Mouse (Mus musculus): ENCODE results near the gene Cbx2. TPM values are rescaled to one million over a fixed set of nuclear protein-coding genes. Genes with fewer than 3 reads are reported as not detected.
A peak's percentile ranks its signal among the peaks of the same experiment; 100 is the strongest.

Gene Cbx2
- polyA plus RNA-seq, 1 experiment from 2014 or later = 15.3 TPM

GRCm38 (mm10) chr11:119037780-119038401 lies 15.1 kb downstream of the Cbx2 start:
- Histone ChIP-seq H3K4me2 (peak overlapping the region; percentile 60), H3K9me3 (no peaks in the 10 kb centered on the region), H3K9ac (no peak overlapping the region), H3K27me3 (peaks cover 50% of the 10 kb centered on the region), H3K4me1 (replicated peaks) (peaks cover 75% of the 10 kb centered on the region), H3K36me3 (0 out of 2 replicates have a peak, but pooled peaks cover 3% of the 10 kb centered on the region), H3K4me3 (peak overlapping the region; percentile 34), H3K27ac (replicated peaks) (no peak overlapping the region)
- no peak for ATAC-seq (ENCODE audit: low FRiP score, low read depth)
- WGBS = 24% methylated on average over 18 of the region's 18 CpGs

- 0 out of 2 replicates have a peak overlapping the region, but pooled peaks have one; percentile 98 for H3K4me2 ChIP-seq
- H3K9ac ChIP-seq = no peak overlapping the region
- H3K36me3 ChIP-seq = 0 out of 2 replicates have a peak, but pooled peaks cover 3% of the 10 kb centered on the region
- no peak overlapping the region for H3K27ac ChIP-seq (replicated peaks)
- no peaks in the 10 kb centered on the region for H3K9me3 ChIP-seq
- 39% methylated on average over 22 of the region's 22 CpGs for WGBS
- H3K4me1 ChIP-seq (replicated peaks) = peaks cover 76% of the 10 kb centered on the region
- H3K4me3 ChIP-seq = no peak overlapping the region
- ATAC-seq (ENCODE audit: low FRiP score, low read depth) = no peak
- peaks cover 58% of the 10 kb centered on the region for H3K27me3 ChIP-seq
Measured at GRCm38 (mm10) chr11:119038744-119039484, 16.2 kb downstream of the Cbx2 start.

GRCm38 (mm10) chr11:119039732-119040512 lies 17.2 kb downstream of the Cbx2 start:
- peak overlapping the region; percentile 96 for H3K27ac ChIP-seq (replicated peaks)
- peak overlapping the region; percentile 86 for H3K9ac ChIP-seq
- peaks cover 65% of the 10 kb centered on the region for H3K27me3 ChIP-seq
- H3K4me2 ChIP-seq = peak overlapping the region; percentile 98
- H3K4me1 ChIP-seq (replicated peaks) = peaks cover 78% of the 10 kb centered on the region
- no peak for ATAC-seq (ENCODE audit: low FRiP score, low read depth)
- no peaks in the 10 kb centered on the region for H3K9me3 ChIP-seq
- 0 out of 2 replicates have a peak, but pooled peaks cover 3% of the 10 kb centered on the region for H3K36me3 ChIP-seq
- peak overlapping the region; percentile 89 for H3K4me3 ChIP-seq
- 7% methylated on average over 21 of the region's 21 CpGs for WGBS

GRCm38 (mm10) chr11:119040600-119041324 lies 18.0 kb downstream of the Cbx2 start, which contains the start of gene Cbx8:
TSS of gene Cbx8 (minus strand) at chr11:119040969.
- peaks cover 65% of the 10 kb centered on the region for H3K27me3 ChIP-seq
- WGBS = under 1% methylated on average over 52 of the region's 63 CpGs
- peak; percentile 94 for ATAC-seq (ENCODE audit: low FRiP score, low read depth)

GRCm38 (mm10) chr11:119041325-119041716 lies 18.6 kb downstream of the Cbx2 start:
- Histone ChIP-seq H3K9ac (peak overlapping the region; percentile 80), H3K27ac (replicated peaks) (peak overlapping the region; percentile 96), H3K4me3 (peak overlapping the region; percentile 89), H3K9me3 (no peaks in the 10 kb centered on the region), H3K4me1 (replicated peaks) (peaks cover 69% of the 10 kb centered on the region), H3K4me2 (peak overlapping the region; percentile 98), H3K27me3 (peaks cover 65% of the 10 kb centered on the region), H3K36me3 (0 out of 2 replicates have a peak, but pooled peaks cover 3% of the 10 kb centered on the region)
- no peak for ATAC-seq (ENCODE audit: low FRiP score, low read depth)
- WGBS = under 1% methylated on average over 31 of the region's 31 CpGs

More at GRCm38 (mm10) chr11:119040600-119041324, 18.0 kb downstream of the Cbx2 start, which contains the start of gene Cbx8:
- Histone ChIP-seq H3K36me3 (0 out of 2 replicates have a peak, but pooled peaks cover 3% of the 10 kb centered on the region), H3K27ac (replicated peaks) (peak within 1 kb of the TSS; percentile 96), H3K4me3 (peak within 1 kb of the TSS; percentile 89), H3K9me3 (no peaks in the 10 kb centered on the region), H3K9ac (peak within 1 kb of the TSS; percentile 86), H3K4me2 (peak within 1 kb of the TSS; percentile 98), H3K4me1 (replicated peaks) (peaks cover 72% of the 10 kb centered on the region)

- Histone ChIP-seq H3K36me3 (0 out of 2 replicates have a peak, but pooled peaks cover 3% of the 10 kb centered on the region), H3K27ac (replicated peaks) (peak overlapping the region; percentile 96; the same call in 1 of the 2 replicates), H3K9me3 (no peaks in the 10 kb centered on the region), H3K4me2 (peak overlapping the region; percentile 98), H3K4me3 (peak overlapping the region; percentile 89), H3K9ac (peak overlapping the region; percentile 80), H3K4me1 (replicated peaks) (peaks cover 69% of the 10 kb centered on the region), H3K27me3 (peaks cover 65% of the 10 kb centered on the region)
- 1% methylated on average over 31 of the region's 31 CpGs for WGBS
- ATAC-seq (ENCODE audit: low FRiP score, low read depth) = 0 out of 2 replicates have a peak, but pooled peaks have one; percentile 4
Measured at GRCm38 (mm10) chr11:119041750-119042465, 19.1 kb downstream of the Cbx2 start.

- Histone ChIP-seq H3K9me3 (no peaks in the 10 kb centered on the region), H3K4me1 (replicated peaks) (peaks cover 67% of the 10 kb centered on the region), H3K36me3 (0 out of 2 replicates have a peak, but pooled peaks cover 3% of the 10 kb centered on the region), H3K4me2 (no peak overlapping the region), H3K9ac (no peak overlapping the region), H3K27ac (replicated peaks) (no peak overlapping the region), H3K4me3 (no peak overlapping the region), H3K27me3 (peaks cover 59% of the 10 kb centered on the region)
- no peak for ATAC-seq (ENCODE audit: low FRiP score, low read depth)
- WGBS = under 1% methylated on average over 52 of the region's 52 CpGs
Measured at GRCm38 (mm10) chr11:119042466-119043272, 19.9 kb downstream of the Cbx2 start.

- Histone ChIP-seq H3K9ac (no peak overlapping the region), H3K9me3 (no peaks in the 10 kb centered on the region), H3K27ac (replicated peaks) (no peak overlapping the region), H3K4me2 (no peak overlapping the region), H3K4me3 (no peak overlapping the region), H3K36me3 (0 out of 2 replicates have a peak, but pooled peaks cover 3% of the 10 kb centered on the region), H3K4me1 (replicated peaks) (peaks cover 68% of the 10 kb centered on the region), H3K27me3 (peaks cover 59% of the 10 kb centered on the region)
- WGBS = 5% methylated on average over 4 of the region's 4 CpGs
- no peak for ATAC-seq (ENCODE audit: low FRiP score, low read depth)
Measured at GRCm38 (mm10) chr11:119043273-119043540, 20.4 kb downstream of the Cbx2 start.

GRCm38 (mm10) chr11:119043761-119044550 lies 21.2 kb downstream of the Cbx2 start:
- Histone ChIP-seq H3K4me2 (no peak overlapping the region), H3K27me3 (peaks cover 59% of the 10 kb centered on the region), H3K4me3 (no peak overlapping the region), H3K9ac (no peak overlapping the region), H3K9me3 (no peaks in the 10 kb centered on the region), H3K4me1 (replicated peaks) (peaks cover 65% of the 10 kb centered on the region), H3K27ac (replicated peaks) (no peak overlapping the region), H3K36me3 (no peaks in the 10 kb centered on the region)
- WGBS = 3% methylated on average over 10 of the region's 10 CpGs
- ATAC-seq (ENCODE audit: low FRiP score, low read depth) = no peak
